Mouse (Mus musculus): ENCODE measurements around the gene Mapk1ip1l. TPM values are rescaled to one million over a fixed set of nuclear protein-coding genes. Genes with fewer than 3 reads are reported as not detected.

Mapk1ip1l gene
- polyA plus RNA-seq (2012; rRNA removed) = 27.9 and 41.8 TPM in 2 replicates

DNA sequence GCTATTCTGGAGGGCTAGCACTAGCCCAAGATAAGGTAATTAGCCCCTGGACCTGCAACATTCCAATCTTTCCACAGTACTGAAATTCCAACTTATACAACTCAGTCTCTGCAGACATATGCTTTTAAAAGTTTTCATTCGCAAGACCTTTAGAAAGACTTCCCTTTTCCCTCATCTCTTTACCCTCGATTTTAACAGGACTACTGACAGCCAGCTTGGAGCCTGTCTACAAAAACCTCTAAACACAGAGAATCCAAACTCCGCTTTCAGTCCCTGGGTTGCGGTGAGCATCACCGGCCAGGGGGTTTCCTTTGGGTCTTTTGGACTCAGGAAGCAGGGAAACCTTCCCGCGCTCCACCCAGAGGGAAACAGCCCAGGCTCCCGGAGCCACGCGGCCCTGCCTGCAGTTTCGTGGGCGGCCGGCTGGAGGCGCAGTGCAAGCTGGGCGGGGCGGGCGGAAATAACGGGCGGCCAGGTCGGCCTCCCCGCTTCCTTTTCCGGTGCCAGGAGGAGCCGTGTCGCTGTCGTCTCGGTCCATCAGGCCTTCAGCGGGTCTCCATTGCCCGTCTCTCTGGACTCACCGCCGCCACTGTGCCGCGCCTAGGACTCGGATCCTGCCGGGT is at the start of gene Mapk1ip1l:
TSS of gene Mapk1ip1l (plus strand) at position 482 of the 623 bp plus-strand sequence.
- WGBS = under 1% methylated on average over 34 of the region's 34 CpGs
- DNase-seq = peak; percentile 92
- peak; percentile 34; the same call in 1 of the 2 replicates for TF ChIP-seq CTCF (IDR thresholded peaks at IDR 0.05; ENCODE audit: insufficient read depth, low read length)
- peak; percentile 80; the same call in 1 of the 2 replicates for TF ChIP-seq POLR2A (IDR thresholded peaks at IDR 0.05; ENCODE audit: borderline replicate concordance, extremely low read depth, low read depth, low read length)
- peak within 1 kb of the TSS; percentile 97 for H3K4me3 ChIP-seq (replicated peaks; ENCODE audit: extremely low read depth, low read depth, low read length)
- H3K4me1 ChIP-seq (ENCODE audit: control insufficient read depth, insufficient read depth, low read length) = peaks cover 16% of the 10 kb centered on the region

DNA sequence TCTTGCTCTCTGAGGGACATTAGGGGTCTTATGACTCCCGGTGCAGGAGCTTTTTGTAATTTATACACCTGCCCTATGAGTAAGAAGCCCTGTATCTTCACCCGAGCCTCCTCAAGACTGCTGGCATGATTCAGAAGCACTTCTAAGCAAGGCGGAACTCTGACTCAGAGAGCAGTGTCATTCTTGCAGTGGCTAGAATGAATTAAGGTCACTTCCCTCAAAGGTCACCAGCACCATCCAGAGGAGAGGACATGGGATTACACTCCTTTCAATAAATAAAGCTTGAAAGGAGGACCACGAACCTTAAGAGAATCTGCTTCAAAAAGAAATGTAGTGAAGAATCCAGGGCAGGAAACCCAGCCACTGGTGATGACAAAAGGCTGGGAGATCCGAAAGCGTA is 48.2 kb upstream of the Mapk1ip1l start:
- H3K4me3 ChIP-seq (replicated peaks; ENCODE audit: extremely low read depth, low read depth, low read length) = no peak overlapping the region
- TF ChIP-seq CTCF (IDR thresholded peaks at IDR 0.05; ENCODE audit: insufficient read depth, low read length) (no peak), POLR2A (IDR thresholded peaks at IDR 0.05; ENCODE audit: borderline replicate concordance, extremely low read depth, low read depth, low read length) (no peak)
- no peaks in the 10 kb centered on the region for H3K4me1 ChIP-seq (ENCODE audit: control insufficient read depth, insufficient read depth, low read length)
- 72% methylated on average over 6 of the region's 6 CpGs for WGBS
- no peak for DNase-seq

DNA sequence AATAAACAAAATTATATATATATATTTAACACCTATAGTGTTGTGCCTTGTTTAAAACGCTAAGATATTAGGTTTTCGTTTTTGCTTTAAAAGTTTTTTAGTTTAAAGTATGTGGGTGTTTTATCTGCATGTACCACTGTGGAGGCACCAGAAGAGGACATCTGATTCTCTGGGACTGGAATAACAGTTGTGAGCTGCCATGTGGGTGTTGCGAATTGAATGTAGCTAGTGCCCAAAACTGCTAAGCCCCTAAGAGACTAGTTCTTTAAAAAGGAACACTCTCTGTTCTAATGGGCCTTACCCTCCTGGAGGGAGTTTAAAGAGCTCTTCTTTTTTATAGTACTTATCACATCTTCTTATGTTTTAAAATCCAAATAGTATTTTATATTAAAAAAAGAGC is 33.2 kb upstream of the Mapk1ip1l start:
- DNase-seq = no peak

DNA sequence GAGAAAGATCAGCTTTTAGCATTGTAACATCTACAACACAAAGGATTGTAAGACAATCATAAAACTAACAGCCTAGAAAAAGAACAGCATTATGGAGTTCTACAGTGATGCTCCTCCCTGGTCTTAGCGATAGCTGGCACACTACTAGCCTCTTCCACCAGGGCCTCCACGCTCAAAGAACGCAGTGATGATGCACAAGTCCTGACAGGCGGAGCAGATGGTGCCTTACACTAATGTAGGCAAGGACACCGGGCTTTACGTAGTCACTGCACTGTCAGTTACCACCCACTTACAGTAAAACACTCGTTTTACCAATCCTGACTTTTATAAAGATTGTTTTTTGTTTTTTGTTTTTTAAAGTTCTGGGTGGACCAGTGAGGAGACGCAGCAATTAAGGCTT is 32.2 kb upstream of the Mapk1ip1l start:
- Histone ChIP-seq H3K4me3 (replicated peaks; ENCODE audit: extremely low read depth, low read depth, low read length) (no peak overlapping the region), H3K4me1 (ENCODE audit: control insufficient read depth, insufficient read depth, low read length) (no peaks in the 10 kb centered on the region)
- TF ChIP-seq CTCF (IDR thresholded peaks at IDR 0.05; ENCODE audit: insufficient read depth, low read length) (no peak), POLR2A (IDR thresholded peaks at IDR 0.05; ENCODE audit: borderline replicate concordance, extremely low read depth, low read depth, low read length) (no peak)
- WGBS = 93% methylated on average over 8 of the region's 8 CpGs
- no peak for DNase-seq

More for the DNA sequence above, 33.2 kb upstream of the Mapk1ip1l start:
- TF ChIP-seq CTCF (IDR thresholded peaks at IDR 0.05; ENCODE audit: insufficient read depth, low read length) (no peak), POLR2A (IDR thresholded peaks at IDR 0.05; ENCODE audit: borderline replicate concordance, extremely low read depth, low read depth, low read length) (no peak)
- Histone ChIP-seq H3K4me1 (ENCODE audit: control insufficient read depth, insufficient read depth, low read length) (no peaks in the 10 kb centered on the region), H3K4me3 (replicated peaks; ENCODE audit: extremely low read depth, low read depth, low read length) (no peak overlapping the region)
- 97% methylated on average over 3 of the region's 3 CpGs for WGBS

DNA sequence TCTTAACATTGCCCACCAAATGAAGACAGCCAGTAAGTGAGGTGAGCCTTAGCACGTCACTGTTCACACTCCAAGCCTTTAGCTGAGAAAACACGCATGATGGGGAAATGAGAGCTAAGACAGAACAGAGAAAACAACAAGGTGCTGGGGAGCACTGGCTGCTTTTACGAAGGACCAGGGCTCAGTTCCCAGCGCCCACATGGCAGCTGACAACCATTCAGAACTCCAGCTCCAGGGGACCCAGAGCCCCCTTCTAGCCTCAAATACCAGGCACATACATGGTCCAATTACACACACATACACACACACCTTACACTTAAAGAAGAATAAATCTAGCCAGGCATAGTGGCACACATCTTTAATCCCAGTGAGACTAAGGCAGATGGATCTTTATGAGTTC is 29.0 kb upstream of the Mapk1ip1l start:
- H3K4me1 ChIP-seq (ENCODE audit: control insufficient read depth, insufficient read depth, low read length) = no peaks in the 10 kb centered on the region
- TF ChIP-seq POLR2A (IDR thresholded peaks at IDR 0.05; ENCODE audit: borderline replicate concordance, extremely low read depth, low read depth, low read length) (no peak), CTCF (IDR thresholded peaks at IDR 0.05; ENCODE audit: insufficient read depth, low read length) (no peak)
- 97% methylated on average over 4 of the region's 4 CpGs for WGBS
- no peak overlapping the region for H3K4me3 ChIP-seq (replicated peaks; ENCODE audit: extremely low read depth, low read depth, low read length)
- no peak for DNase-seq

DNA sequence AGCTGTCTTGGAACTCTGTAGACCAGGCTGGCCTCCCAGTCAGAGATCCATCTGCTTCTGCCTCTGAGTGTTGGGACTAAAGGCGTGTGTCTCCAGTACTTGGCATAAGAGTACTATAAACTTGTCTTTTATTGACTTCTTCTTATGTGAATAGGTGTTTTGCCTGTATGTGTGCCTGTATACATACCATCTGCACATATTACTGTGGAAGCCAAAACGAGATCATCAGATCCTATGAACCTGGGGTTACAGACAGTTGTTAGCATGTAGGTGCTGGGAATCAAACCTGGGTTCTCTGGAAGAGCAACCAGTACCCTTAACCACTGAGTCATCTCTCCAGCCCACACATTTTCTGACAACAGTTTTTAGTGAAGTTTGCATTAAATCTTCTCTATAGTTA is 28.4 kb upstream of the Mapk1ip1l start:
- H3K4me1 ChIP-seq (ENCODE audit: control insufficient read depth, insufficient read depth, low read length) = no peaks in the 10 kb centered on the region
- no peak overlapping the region for H3K4me3 ChIP-seq (replicated peaks; ENCODE audit: extremely low read depth, low read depth, low read length)
- no peak for DNase-seq
- 94% methylated on average over 2 of the region's 2 CpGs for WGBS
- TF ChIP-seq CTCF (IDR thresholded peaks at IDR 0.05; ENCODE audit: insufficient read depth, low read length) = no peak

DNA sequence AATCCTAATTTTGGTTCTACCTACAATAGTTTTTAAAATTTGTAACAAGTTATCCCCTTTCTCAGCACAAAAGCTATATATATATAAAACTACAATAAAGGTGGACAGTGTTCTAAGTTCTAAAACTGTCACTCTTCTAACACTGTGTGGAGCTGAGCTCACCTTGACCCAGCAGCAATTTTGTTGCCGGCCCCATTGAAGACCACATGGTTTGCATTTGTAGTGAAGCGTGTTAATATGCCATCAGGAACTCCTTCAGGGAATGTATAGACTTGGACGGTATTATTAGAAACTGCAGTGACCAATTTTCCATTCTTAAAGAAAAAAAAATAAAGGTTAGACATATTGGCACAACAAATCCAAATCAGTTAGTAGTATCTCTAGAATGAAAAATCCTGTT is 24.3 kb upstream of the Mapk1ip1l start:
- TF ChIP-seq POLR2A (IDR thresholded peaks at IDR 0.05; ENCODE audit: borderline replicate concordance, extremely low read depth, low read depth, low read length) = no peak
- no peak for TF ChIP-seq CTCF (IDR thresholded peaks at IDR 0.05; ENCODE audit: insufficient read depth, low read length)
- Histone ChIP-seq H3K4me3 (replicated peaks; ENCODE audit: extremely low read depth, low read depth, low read length) (no peak overlapping the region), H3K4me1 (ENCODE audit: control insufficient read depth, insufficient read depth, low read length) (no peaks in the 10 kb centered on the region)
- 85% methylated on average over 3 of the region's 3 CpGs for WGBS
- no peak for DNase-seq

DNA sequence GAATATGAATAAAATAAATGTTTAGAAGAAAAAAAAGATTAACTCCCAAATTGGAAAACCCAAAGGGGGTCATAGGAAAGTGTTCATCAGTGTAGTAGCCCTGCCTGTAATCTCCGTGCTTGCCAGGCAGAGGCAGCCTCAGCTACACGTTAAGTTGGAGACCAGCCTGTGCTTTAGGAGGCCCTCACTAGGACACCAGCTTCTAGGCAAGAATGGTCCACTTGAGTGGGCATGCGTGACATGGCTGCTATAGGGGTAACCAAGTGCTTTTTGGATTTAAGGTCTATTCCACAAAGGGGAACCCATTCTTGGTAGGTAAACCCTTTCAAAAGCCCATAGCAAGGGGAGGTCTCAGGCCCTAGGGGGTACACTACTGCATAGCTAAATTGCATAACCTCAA is 22.6 kb upstream of the Mapk1ip1l start:
- no peak for TF ChIP-seq POLR2A (IDR thresholded peaks at IDR 0.05; ENCODE audit: borderline replicate concordance, extremely low read depth, low read depth, low read length)
- no peak for TF ChIP-seq CTCF (IDR thresholded peaks at IDR 0.05; ENCODE audit: insufficient read depth, low read length)
- WGBS = 23% methylated on average over 3 of the region's 3 CpGs
- DNase-seq = no peak
- H3K4me1 ChIP-seq (ENCODE audit: control insufficient read depth, insufficient read depth, low read length) = no peaks in the 10 kb centered on the region
- no peak overlapping the region for H3K4me3 ChIP-seq (replicated peaks; ENCODE audit: extremely low read depth, low read depth, low read length)

DNA sequence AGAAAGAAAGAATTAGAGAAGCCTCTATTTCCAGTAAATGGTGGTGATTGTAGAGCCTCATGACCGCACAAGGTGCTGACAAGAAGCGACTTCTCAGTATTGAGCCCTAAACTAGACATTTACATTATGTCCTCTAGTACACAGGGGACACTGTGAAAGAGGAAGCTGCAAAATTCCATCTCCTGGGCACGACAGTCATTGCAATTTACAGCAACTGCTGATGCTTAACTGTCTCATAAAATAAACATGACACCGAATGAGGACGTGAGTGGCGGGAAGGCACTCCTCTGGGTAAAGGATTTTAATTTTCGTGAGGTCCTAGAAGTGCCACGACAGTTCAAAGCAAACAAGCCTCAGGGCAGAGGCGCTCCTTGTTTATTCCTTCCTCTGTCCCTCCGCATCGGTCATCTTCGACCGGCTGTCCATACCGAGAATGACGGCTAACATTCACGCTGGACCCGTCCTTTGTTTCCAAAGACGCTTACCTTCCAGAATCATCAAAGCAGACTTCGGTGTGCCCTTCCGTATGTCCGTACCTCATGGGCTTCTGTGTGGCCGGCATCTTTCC is 21.9 kb upstream of the Mapk1ip1l start:
- TF ChIP-seq POLR2A (IDR thresholded peaks at IDR 0.05; ENCODE audit: borderline replicate concordance, extremely low read depth, low read depth, low read length) = no peak
- TF ChIP-seq CTCF (IDR thresholded peaks at IDR 0.05; ENCODE audit: insufficient read depth, low read length) = no peak
- no peak for DNase-seq
- peak overlapping the region; percentile 93 for H3K4me3 ChIP-seq (replicated peaks; ENCODE audit: extremely low read depth, low read depth, low read length)
- 2% methylated on average over 22 of the region's 22 CpGs for WGBS
- H3K4me1 ChIP-seq (ENCODE audit: control insufficient read depth, insufficient read depth, low read length) = no peaks in the 10 kb centered on the region

All from lung, adult 2 months (tissue).